Mouse (Mus musculus) neural tube, embryonic 14.5 days (tissue): ENCODE measurements around the gene Rxra. TPM values are rescaled to one million over a fixed set of nuclear protein-coding genes. Genes with fewer than 3 reads are reported as not detected.

Experiments
- ATAC-seq: fragments of 200-750 bp; cut with Nextera tagmentation; 2 replicates; pipeline ENCODE4 v1.8.0; 2017; ENCODE audit warnings: low read depth, mild to moderate bottlenecking, moderate TSS enrichment, moderate library complexity
- H3K27ac ChIP-seq: fragments of 300-500 bp; sonication (generic); 2 replicates; pipeline ENCODE4 v1.5.1; 2014; ENCODE audit warnings: low read depth, mild to moderate bottlenecking, control low read depth, low read length, moderate library complexity, mixed read lengths
- H3K27me3 ChIP-seq: fragments of 300-500 bp; sonication (generic); 2 replicates; pipeline ENCODE4 v1.6.1; 2014; ENCODE audit warnings: low read length; ENCODE audit not compliant: control insufficient read depth, insufficient read depth
- H3K36me3 ChIP-seq: fragments of 300-500 bp; sonication (generic); 2 replicates; pipeline ENCODE4 v1.6.1; 2014; ENCODE audit warnings: low read length, mixed read lengths; ENCODE audit not compliant: control insufficient read depth, insufficient read depth
- H3K4me1 ChIP-seq: fragments of 300-500 bp; sonication (generic); 2 replicates; pipeline ENCODE4 v1.6.1; 2014; ENCODE audit warnings: low read length; ENCODE audit not compliant: control insufficient read depth, insufficient read depth
- H3K4me2 ChIP-seq: fragments of 300-500 bp; sonication (generic); 2 replicates; pipeline ENCODE4 v1.6.1; 2014; ENCODE audit warnings: mild to moderate bottlenecking, low read depth, low read length, control low read depth
- H3K4me3 ChIP-seq: fragments of 300-500 bp; sonication (generic); 2 replicates; pipeline ENCODE4 v1.5.1; 2014; ENCODE audit warnings: low read depth, low read length, control low read depth, mixed read lengths
- H3K9ac ChIP-seq: fragments of 300-500 bp; sonication (generic); replicated peaks from 2 replicates; pipeline ENCODE4 v1.6.1; 2014; ENCODE audit warnings: low read depth, mild to moderate bottlenecking, control low read depth, low read length, mixed read lengths
- H3K9me3 ChIP-seq: fragments of 300-500 bp; sonication (generic); 2 replicates; pipeline ENCODE4 v1.6.1; 2016; ENCODE audit warnings: low read length; ENCODE audit not compliant: control insufficient read depth
- WGBS: fragments of 180-500 bp; shearing (Covaris S2); extraction: QIAGEN DNeasy Blood & Tissue Kit; methylation state at CpG from one replicate; pipeline ENCODE4 v1.1.7; 2014; 5-methylcytosine and 5-hydroxymethylcytosine counted together
- polyA plus RNA-seq: library from polyadenylated mRNA; unstranded; fragments of >200 nt; fragmentation: Nextera tagmentation; extraction: Ambion mirVana; gene quantifications from 2 replicates; pipeline ENCODE4 v1.2.1, GENCODE M21; 2014

Gene Rxra
- polyA plus RNA-seq, 1 experiment from 2014 or later, result 1.6 TPM

- H3K4me3 ChIP-seq, result no peak overlapping the region
- no peak for ATAC-seq
These were observed 93.5 kb downstream of the Rxra start for GRCm38 (mm10) chr2:27769701-27770100.

GRCm38 (mm10) chr2:27770205-27770604 is 94.0 kb downstream of the Rxra start:
- no peak overlapping the region for H3K27ac ChIP-seq
- H3K4me1 ChIP-seq, result no peaks in the 10 kb centered on the region
- ATAC-seq, result no peak
- H3K27me3 ChIP-seq, result no peaks in the 10 kb centered on the region
- WGBS, result 2% methylated on average over 4 of the region's 4 CpGs
- H3K36me3 ChIP-seq, result no peaks in the 10 kb centered on the region
- H3K4me2 ChIP-seq, result no peak overlapping the region
- no peak overlapping the region for H3K9ac ChIP-seq
- no peaks in the 10 kb centered on the region for H3K9me3 ChIP-seq
- H3K4me3 ChIP-seq, result no peak overlapping the region

More at GRCm38 (mm10) chr2:27769701-27770100, 93.5 kb downstream of the Rxra start:
- H3K9ac ChIP-seq, result no peak overlapping the region
- WGBS, result 45% methylated on average over 5 of the region's 5 CpGs
- no peaks in the 10 kb centered on the region for H3K27me3 ChIP-seq
- H3K9me3 ChIP-seq, result no peaks in the 10 kb centered on the region
- no peak overlapping the region for H3K27ac ChIP-seq
- H3K4me1 ChIP-seq, result no peaks in the 10 kb centered on the region
- no peaks in the 10 kb centered on the region for H3K36me3 ChIP-seq
- H3K4me2 ChIP-seq, result no peak overlapping the region

GRCm38 (mm10) chr2:27771936-27772335 is 95.7 kb downstream of the Rxra start:
- Histone ChIP-seq H3K36me3 (no peaks in the 10 kb centered on the region), H3K4me2 (no peak overlapping the region), H3K9me3 (no peaks in the 10 kb centered on the region), H3K27ac (no peak overlapping the region), H3K9ac (no peak overlapping the region), H3K4me1 (no peaks in the 10 kb centered on the region), H3K27me3 (no peaks in the 10 kb centered on the region), H3K4me3 (no peak overlapping the region)
- 30% methylated on average over 7 of the region's 7 CpGs for WGBS
- peak; percentile 38; the same call in 1 of the 2 replicates for ATAC-seq

- no peaks in the 10 kb centered on the region for H3K4me1 ChIP-seq
- WGBS, result 52% methylated on average over 7 of the region's 7 CpGs
- no peak overlapping the region for H3K27ac ChIP-seq
- no peaks in the 10 kb centered on the region for H3K27me3 ChIP-seq
- H3K9me3 ChIP-seq, result no peaks in the 10 kb centered on the region
- no peak overlapping the region for H3K4me2 ChIP-seq
- H3K4me3 ChIP-seq, result no peak overlapping the region
- no peak for ATAC-seq
- H3K9ac ChIP-seq, result no peak overlapping the region
- H3K36me3 ChIP-seq, result no peaks in the 10 kb centered on the region
These were observed 96.7 kb downstream of the Rxra start for GRCm38 (mm10) chr2:27772841-27773388.

- Histone ChIP-seq H3K4me2 (no peak overlapping the region), H3K36me3 (no peaks in the 10 kb centered on the region), H3K27ac (no peak overlapping the region), H3K27me3 (no peaks in the 10 kb centered on the region), H3K4me3 (no peak overlapping the region), H3K9me3 (no peaks in the 10 kb centered on the region), H3K4me1 (no peaks in the 10 kb centered on the region), H3K9ac (no peak overlapping the region)
- WGBS, result 72% methylated on average over 24 of the region's 24 CpGs
- no peak for ATAC-seq
These were observed 97.9 kb downstream of the Rxra start for GRCm38 (mm10) chr2:27773980-27774730.

GRCm38 (mm10) chr2:27775006-27775405 is 98.8 kb downstream of the Rxra start:
- WGBS, result 82% methylated on average over 10 of the region's 10 CpGs
- Histone ChIP-seq H3K4me1 (no peaks in the 10 kb centered on the region), H3K4me2 (no peak overlapping the region), H3K9me3 (no peaks in the 10 kb centered on the region), H3K4me3 (no peak overlapping the region), H3K27ac (no peak overlapping the region), H3K36me3 (no peaks in the 10 kb centered on the region), H3K9ac (no peak overlapping the region), H3K27me3 (no peaks in the 10 kb centered on the region)
- no peak for ATAC-seq

- H3K27me3 ChIP-seq, result no peaks in the 10 kb centered on the region
- no peak overlapping the region for H3K9ac ChIP-seq
- H3K9me3 ChIP-seq, result no peaks in the 10 kb centered on the region
- H3K4me3 ChIP-seq, result no peak overlapping the region
- H3K4me1 ChIP-seq, result no peaks in the 10 kb centered on the region
- H3K36me3 ChIP-seq, result no peaks in the 10 kb centered on the region
- WGBS, result 59% methylated on average over 5 of the region's 5 CpGs
- no peak overlapping the region for H3K4me2 ChIP-seq
- no peak overlapping the region for H3K27ac ChIP-seq
- ATAC-seq, result no peak
These were observed 99.4 kb downstream of the Rxra start for GRCm38 (mm10) chr2:27775625-27776024.

GRCm38 (mm10) chr2:27777756-27778155 is 101.5 kb downstream of the Rxra start:
- no peak for ATAC-seq
- Histone ChIP-seq H3K27ac (no peak overlapping the region), H3K27me3 (no peaks in the 10 kb centered on the region), H3K9ac (no peak overlapping the region), H3K4me1 (no peaks in the 10 kb centered on the region), H3K4me2 (no peak overlapping the region), H3K4me3 (no peak overlapping the region), H3K9me3 (no peaks in the 10 kb centered on the region), H3K36me3 (no peaks in the 10 kb centered on the region)
- WGBS, result 78% methylated on average over 2 of the region's 2 CpGs

- Histone ChIP-seq H3K27ac (no peak overlapping the region), H3K9ac (no peak overlapping the region), H3K4me2 (no peak overlapping the region), H3K4me3 (no peak overlapping the region), H3K27me3 (no peaks in the 10 kb centered on the region), H3K9me3 (no peaks in the 10 kb centered on the region), H3K4me1 (no peaks in the 10 kb centered on the region), H3K36me3 (no peaks in the 10 kb centered on the region)
- WGBS, result 76% methylated on average over 6 of the region's 6 CpGs
- ATAC-seq, result no peak
These were observed 102.0 kb downstream of the Rxra start for GRCm38 (mm10) chr2:27778289-27778688.
